ENCODE assay signal across 8 mouse cellular contexts in the genomic region with DNA sequence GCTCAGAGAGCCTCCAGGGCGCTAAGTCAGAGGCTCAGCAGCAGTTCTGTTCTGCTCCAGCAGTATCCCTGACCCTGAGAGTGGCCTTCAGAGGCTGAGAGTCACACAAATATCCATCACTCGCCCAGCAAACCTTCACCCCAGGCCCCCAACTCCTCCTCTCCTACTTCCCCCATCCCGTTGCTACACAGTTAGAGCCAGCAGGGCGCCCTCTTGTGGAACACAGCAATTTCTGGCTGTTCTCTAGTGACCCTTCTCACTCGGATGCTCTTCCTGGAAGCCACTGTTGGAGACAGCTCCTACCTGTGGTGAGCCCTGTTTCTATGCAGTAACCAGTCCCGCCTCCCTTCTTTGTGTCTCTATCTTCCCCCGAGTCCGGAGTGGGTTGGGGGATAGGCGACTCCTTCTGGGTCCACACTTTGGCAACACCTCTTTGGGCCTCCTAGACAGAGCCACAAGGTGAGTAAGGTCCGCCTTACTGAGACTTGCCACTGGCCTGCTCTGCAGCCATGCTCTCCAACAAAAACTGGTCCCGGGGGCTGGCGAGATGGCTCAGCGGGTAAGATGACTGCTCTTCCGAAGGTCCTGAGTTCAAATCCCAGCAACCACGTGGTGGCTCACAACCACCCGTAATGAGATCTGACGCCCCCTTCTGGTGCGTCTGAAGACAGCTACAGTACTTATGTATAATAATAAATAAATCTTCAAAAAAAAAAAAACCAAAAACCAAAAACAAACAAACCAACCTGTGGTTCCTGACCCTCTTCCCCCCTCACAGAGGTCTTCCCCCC. TPM values are rescaled to one million over a fixed set of nuclear protein-coding genes. Genes with fewer than 3 reads are reported as not detected.
A peak's percentile ranks its signal among the peaks of the same experiment; 100 is the strongest.
DNase-seq lines count a peak whose midpoint lies in the region; ATAC-seq and TF ChIP-seq lines count a peak whose summit lies in the region.

No protein-coding gene starts in this region.

- peak overlapping the region; percentile 91 for H3K27ac ChIP-seq in forebrain, postnatal 0 days (ENCODE audit: low read depth, low read length)

- peak overlapping the region; percentile 96; the same call in 1 of the 2 replicates for H3K9ac ChIP-seq in forebrain, postnatal 0 days

- H3K27me3 ChIP-seq in forebrain, postnatal 0 days (ENCODE audit: insufficient read depth, low read length) = peaks cover 21% of the 10 kb centered on the region

- peaks cover 3% of the 10 kb centered on the region; the same call in 1 of the 2 replicates for H3K36me3 ChIP-seq in forebrain, postnatal 0 days (ENCODE audit: insufficient read depth)

- WGBS in forebrain, postnatal 0 days = 14% methylated on average over 18 of the region's 18 CpGs

- peak; percentile 87 for DNase-seq in MN1 (ENCODE audit: low spot score)
- DNase-seq in cerebellum, adult 18-20 months = peak; percentile 86
- peak; percentile 89 for DNase-seq in forebrain, postnatal 0 days
- DNase-seq in layer of hippocampus, postnatal 10 days (ENCODE audit: low spot score in 2 of 2) = peak; percentile 87 to 90
- peak; percentile 88 for DNase-seq in lung, postnatal 14 days
- peak; percentile 95 for DNase-seq in retina, embryonic 14.5 days (ENCODE audit: low spot score)
- peak; percentile 93 for DNase-seq in thymus, postnatal 4 days

- peaks cover 24% of the 10 kb centered on the region for H3K4me1 ChIP-seq in forebrain, postnatal 0 days (ENCODE audit: insufficient read depth)

- TF ChIP-seq CTCF in forebrain, postnatal 0 days (IDR thresholded peaks at IDR 0.05; ENCODE audit: low read depth) = peak; percentile 88

- peak overlapping the region; percentile 91 for H3K4me3 ChIP-seq in forebrain, postnatal 0 days (ENCODE audit: low read depth, low read length)

- peak overlapping the region; percentile 88 for H3K4me2 ChIP-seq in forebrain, postnatal 0 days (ENCODE audit: low read depth)

- H3K9me3 ChIP-seq in forebrain, postnatal 0 days (ENCODE audit: low read length) = no peaks in the 10 kb centered on the region

- peak; percentile 70 for ATAC-seq in forebrain, postnatal 0 days
- ATAC-seq in hematopoietic stem cell, adult 5-6 weeks (replicated peaks in 1 of 2; ENCODE audit: insufficient read depth in 1 of 2, low FRiP score in 2 of 2, low TSS enrichment in 1 of 2, low read depth in 1 of 2, poor library complexity in 2 of 2, severe bottlenecking in 2 of 2) = peak; percentile 49 to 60

RNA-seq across cellular contexts. Expression of gene Akt1, which starts 0.8 kb away (rescaled TPM):
- 213 and 215 TPM in 2 replicates for total RNA-seq in forebrain, postnatal 0 days (2014; rRNA removed)
- polyA plus RNA-seq in forebrain, postnatal 0 days (2015; fragmentation: Nextera tagmentation; extraction: Ambion mirVana) = 117 TPM in 2 replicates
- 84.1 and 92.3 TPM in 2 replicates for total RNA-seq in hematopoietic stem cell, adult 5-6 weeks (2017)
- total RNA-seq in layer of hippocampus, postnatal 10 days (2021) = 100 to 1,000 TPM; 182 to 185 TPM

RNA-seq across cellular contexts. Expression of gene Zbtb42, which starts 3.2 kb away (rescaled TPM):
- 1.0 and 3.5 TPM in 2 replicates for total RNA-seq in forebrain, postnatal 0 days (2014; rRNA removed)
- 0.77 and 1.2 TPM in 2 replicates for polyA plus RNA-seq in forebrain, postnatal 0 days (2015; fragmentation: Nextera tagmentation; extraction: Ambion mirVana)
- 2.5 and 2.9 TPM in 2 replicates for total RNA-seq in hematopoietic stem cell, adult 5-6 weeks (2017)
- under 1 TPM; 0.33 to 0.80 TPM for total RNA-seq in layer of hippocampus, postnatal 10 days (2021)

RNA-seq across cellular contexts. Expression of gene Siva1, which starts 31.0 kb away (rescaled TPM):
- 28.0 and 31.4 TPM in 2 replicates for total RNA-seq in forebrain, postnatal 0 days (2014; rRNA removed)
- polyA plus RNA-seq in forebrain, postnatal 0 days (2015; fragmentation: Nextera tagmentation; extraction: Ambion mirVana) = 50.5 and 61.5 TPM in 2 replicates
- total RNA-seq in hematopoietic stem cell, adult 5-6 weeks (2017) = 146 and 161 TPM in 2 replicates
- 10 to 100 TPM; 17.0 to 19.5 TPM for total RNA-seq in layer of hippocampus, postnatal 10 days (2021)

RNA-seq across cellular contexts. Expression of gene Cep170b, which starts 44.8 kb away (rescaled TPM):
- total RNA-seq in forebrain, postnatal 0 days (2014; rRNA removed) = 67.0 and 86.7 TPM in 2 replicates
- 22.4 and 31.6 TPM in 2 replicates for polyA plus RNA-seq in forebrain, postnatal 0 days (2015; fragmentation: Nextera tagmentation; extraction: Ambion mirVana)
- total RNA-seq in hematopoietic stem cell, adult 5-6 weeks (2017) = 7.3 and 7.4 TPM in 2 replicates
- 100 to 1,000 TPM; 180 to 199 TPM for total RNA-seq in layer of hippocampus, postnatal 10 days (2021)

RNA-seq across cellular contexts. Expression of gene Adssl1, which starts 55.6 kb away (rescaled TPM):
- total RNA-seq in forebrain, postnatal 0 days (2014; rRNA removed) = 1.8 and 2.2 TPM in 2 replicates
- polyA plus RNA-seq in forebrain, postnatal 0 days (2015; fragmentation: Nextera tagmentation; extraction: Ambion mirVana) = 3.4 and 4.7 TPM in 2 replicates
- total RNA-seq in hematopoietic stem cell, adult 5-6 weeks (2017) = 38.0 and 49.7 TPM in 2 replicates
- total RNA-seq in layer of hippocampus, postnatal 10 days (2021) = 1 to 10 TPM; 2.1 to 2.4 TPM

Comparison
In these comparisons a context has a peak if more than half of its experiments do, and no peak if none do; other contexts are left out.
1. Peak in every context shown above with its lines: DNase-seq, ATAC-seq, H3K4me3 ChIP-seq and H3K27ac ChIP-seq.